Mouse (Mus musculus): ENCODE results near the gene Gse1. TPM values are rescaled to one million over a fixed set of nuclear protein-coding genes. Genes with fewer than 3 reads are reported as not detected.
A peak's percentile ranks its signal among the peaks of the same experiment; 100 is the strongest.

The Gse1 gene
- polyA plus RNA-seq, 1 experiment: 55.9 TPM

DNA sequence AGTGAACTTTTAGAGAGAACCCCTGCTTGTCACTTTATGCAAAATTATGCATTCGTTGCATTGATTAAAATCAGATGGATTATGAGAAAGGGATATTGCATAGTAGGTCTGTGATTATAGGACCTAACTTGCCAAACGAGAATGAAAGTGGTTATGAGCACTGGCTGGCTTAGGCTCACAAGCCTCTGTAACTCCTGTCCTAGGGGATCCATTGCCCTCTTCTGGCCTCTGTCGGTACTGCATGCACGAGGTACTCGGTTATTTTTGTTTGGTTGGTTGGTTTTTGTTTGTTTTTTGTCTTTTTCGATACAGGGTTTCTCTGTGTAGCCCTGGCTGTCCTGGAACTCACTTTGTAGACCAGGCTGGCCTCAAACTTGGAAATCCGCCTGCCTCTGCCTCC lies 379.6 kb downstream of the Gse1 start:
- H3K27me3 ChIP-seq (ENCODE audit: control insufficient read depth, insufficient read depth, low read length): no peaks in the 10 kb centered on the region
- WGBS: 11% methylated on average over 7 of the region's 7 CpGs
- TF ChIP-seq POLR2A (IDR thresholded peaks at IDR 0.05; ENCODE audit: low read depth, low read length) (no peak), CTCF (IDR thresholded peaks at IDR 0.05; ENCODE audit: extremely low read depth, insufficient read length, insufficient replicate concordance, low read depth, low read length) (peak; percentile 69; the same call in 1 of the 2 replicates)
- no peaks in the 10 kb centered on the region for H3K4me1 ChIP-seq (ENCODE audit: control insufficient read depth, insufficient read depth, insufficient read length, low read length)
- H3K36me3 ChIP-seq (ENCODE audit: control insufficient read depth, insufficient read depth, low read length): no peaks in the 10 kb centered on the region
- no peak overlapping the region for H3K27ac ChIP-seq (ENCODE audit: insufficient read depth, low read depth, low read length)
- no peak overlapping the region for H3K4me3 ChIP-seq (ENCODE audit: low read depth, low read length)

DNA sequence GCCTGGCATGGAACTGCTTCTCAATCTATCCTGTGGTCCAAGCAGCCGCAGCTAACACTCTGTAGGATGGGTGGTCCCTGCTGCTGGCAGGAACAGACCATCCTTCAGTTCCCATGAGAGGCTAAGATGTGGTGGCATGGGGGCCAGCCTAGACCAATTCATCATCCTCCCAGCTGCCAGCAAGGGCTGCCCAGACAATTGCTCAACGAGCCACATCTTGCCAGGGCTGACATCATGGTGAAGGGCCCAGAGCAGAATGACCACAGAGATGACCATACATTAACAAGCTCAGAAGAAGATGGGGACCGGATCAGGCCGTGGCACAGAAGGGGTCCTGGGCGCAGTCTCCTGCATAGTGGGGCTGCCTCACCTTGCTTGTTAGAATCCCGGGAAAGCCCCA lies 382.6 kb downstream of the Gse1 start:
- 86% methylated on average over 6 of the region's 6 CpGs for whole genome bisulfite sequencing
- Histone ChIP-seq H3K27ac (ENCODE audit: insufficient read depth, low read depth, low read length) (no peak overlapping the region), H3K4me1 (ENCODE audit: control insufficient read depth, insufficient read depth, insufficient read length, low read length) (no peaks in the 10 kb centered on the region), H3K36me3 (ENCODE audit: control insufficient read depth, insufficient read depth, low read length) (no peaks in the 10 kb centered on the region), H3K4me3 (ENCODE audit: low read depth, low read length) (no peak overlapping the region), H3K27me3 (ENCODE audit: control insufficient read depth, insufficient read depth, low read length) (no peaks in the 10 kb centered on the region)
- no peak for TF ChIP-seq POLR2A (IDR thresholded peaks at IDR 0.05; ENCODE audit: low read depth, low read length)
- no peak for TF ChIP-seq CTCF (IDR thresholded peaks at IDR 0.05; ENCODE audit: extremely low read depth, insufficient read length, insufficient replicate concordance, low read depth, low read length)

DNA sequence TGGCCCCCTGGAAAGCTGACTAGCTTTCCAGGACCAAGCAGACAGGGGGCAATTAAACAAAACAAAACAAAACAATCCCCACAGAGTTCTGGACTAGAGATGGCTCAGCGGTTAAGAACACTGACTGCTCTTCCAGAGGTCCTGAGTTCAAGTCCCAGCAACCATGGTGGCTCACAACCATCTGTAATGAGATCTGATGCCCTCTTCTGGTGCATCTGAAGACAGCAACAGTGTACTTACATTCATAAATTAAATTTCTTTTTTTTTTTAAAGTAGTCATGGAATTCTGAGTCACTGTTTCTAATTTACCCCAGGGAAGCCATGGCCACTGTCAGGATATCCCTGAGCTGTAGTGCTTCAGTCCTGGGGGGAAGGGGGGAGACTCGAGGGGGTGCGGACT lies 386.2 kb downstream of the Gse1 start:
- TF ChIP-seq POLR2A (IDR thresholded peaks at IDR 0.05; ENCODE audit: low read depth, low read length) (no peak), CTCF (IDR thresholded peaks at IDR 0.05; ENCODE audit: extremely low read depth, insufficient read length, insufficient replicate concordance, low read depth, low read length) (no peak)
- no peaks in the 10 kb centered on the region for H3K4me1 ChIP-seq (ENCODE audit: control insufficient read depth, insufficient read depth, insufficient read length, low read length)
- 88% methylated on average over 3 of the region's 3 CpGs for WGBS
- no peaks in the 10 kb centered on the region for H3K27me3 ChIP-seq (ENCODE audit: control insufficient read depth, insufficient read depth, low read length)
- no peak overlapping the region for H3K27ac ChIP-seq (ENCODE audit: insufficient read depth, low read depth, low read length)
- no peak overlapping the region for H3K4me3 ChIP-seq (ENCODE audit: low read depth, low read length)
- no peaks in the 10 kb centered on the region for H3K36me3 ChIP-seq (ENCODE audit: control insufficient read depth, insufficient read depth, low read length)

DNA sequence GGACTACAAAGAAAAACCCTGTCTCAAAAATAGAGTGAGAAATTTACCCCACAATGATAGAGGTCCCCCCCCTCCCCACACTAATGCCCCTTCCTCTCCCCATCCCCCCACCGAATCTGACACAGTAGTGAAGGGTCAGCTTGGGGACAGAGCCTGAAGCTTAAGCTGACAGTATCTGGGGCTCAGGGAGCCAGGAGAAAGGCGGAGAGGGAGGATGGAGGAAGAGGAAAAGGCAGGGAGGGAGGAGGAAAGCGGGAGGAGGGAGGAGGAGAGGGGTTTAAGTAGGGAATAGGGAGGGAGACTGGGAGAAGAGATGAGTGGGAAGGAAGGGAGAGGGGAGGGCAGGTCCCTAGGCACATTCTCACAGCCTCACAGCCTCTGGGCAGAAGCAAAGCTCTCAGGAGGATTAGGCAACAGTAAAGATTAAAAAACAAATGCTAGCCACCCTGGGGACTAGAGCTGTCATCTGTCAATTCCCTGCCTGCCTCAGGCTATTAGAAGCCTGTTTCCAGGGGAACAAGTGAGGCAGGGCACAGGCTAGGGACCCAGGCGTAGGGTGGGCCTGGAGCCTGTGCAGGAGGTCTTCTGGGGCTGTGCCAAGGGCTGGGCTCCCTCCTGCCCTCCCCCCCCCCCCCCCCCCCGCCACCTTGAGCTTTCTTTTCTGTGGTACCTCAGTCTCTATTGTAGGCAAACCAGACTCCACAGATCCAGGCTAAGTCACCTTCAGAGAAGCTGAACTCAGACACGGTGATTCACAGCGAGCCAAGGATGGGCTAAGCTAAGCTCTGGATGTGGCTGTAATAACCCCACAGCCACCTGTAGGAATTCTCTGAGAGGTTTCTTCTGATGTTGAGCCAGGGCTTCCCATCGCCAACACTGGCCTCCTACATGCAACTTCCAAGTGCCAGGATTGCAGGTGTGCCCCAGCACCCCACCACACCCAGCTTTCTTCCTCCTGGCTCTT lies 388.7 kb downstream of the Gse1 start:
- TF ChIP-seq CTCF (IDR thresholded peaks at IDR 0.05; ENCODE audit: extremely low read depth, insufficient read length, insufficient replicate concordance, low read depth, low read length) (no peak), POLR2A (IDR thresholded peaks at IDR 0.05; ENCODE audit: low read depth, low read length) (no peak)
- Histone ChIP-seq H3K4me3 (ENCODE audit: low read depth, low read length) (no peak overlapping the region), H3K36me3 (ENCODE audit: control insufficient read depth, insufficient read depth, low read length) (no peaks in the 10 kb centered on the region), H3K27ac (ENCODE audit: insufficient read depth, low read depth, low read length) (no peak overlapping the region), H3K4me1 (ENCODE audit: control insufficient read depth, insufficient read depth, insufficient read length, low read length) (peaks cover 6% of the 10 kb centered on the region; the same call in 1 of the 2 replicates), H3K27me3 (ENCODE audit: control insufficient read depth, insufficient read depth, low read length) (no peaks in the 10 kb centered on the region)
- 78% methylated on average over 7 of the region's 8 CpGs for WGBS

DNA sequence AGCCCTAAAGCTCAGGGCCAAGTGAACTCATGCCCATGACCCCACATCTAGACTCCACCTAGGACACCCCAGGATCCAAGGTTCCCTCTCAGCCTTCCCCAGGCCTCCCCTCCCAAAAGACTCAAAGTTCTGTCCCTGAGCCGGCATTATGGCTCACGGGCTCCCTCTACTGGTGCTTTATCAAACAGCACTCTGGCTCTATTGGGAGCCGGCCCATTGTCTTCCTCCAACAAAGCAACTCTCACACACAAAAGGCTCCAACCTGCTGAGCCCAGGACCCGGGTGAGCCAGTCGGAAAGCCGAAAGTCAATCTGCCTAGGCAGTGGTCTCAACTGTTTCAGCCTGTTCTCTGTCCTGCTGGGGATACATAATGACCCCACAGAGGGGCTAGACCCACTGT lies 389.9 kb downstream of the Gse1 start:
- Histone ChIP-seq H3K4me3 (ENCODE audit: low read depth, low read length) (no peak overlapping the region), H3K36me3 (ENCODE audit: control insufficient read depth, insufficient read depth, low read length) (no peaks in the 10 kb centered on the region), H3K27me3 (ENCODE audit: control insufficient read depth, insufficient read depth, low read length) (no peaks in the 10 kb centered on the region), H3K27ac (ENCODE audit: insufficient read depth, low read depth, low read length) (no peak overlapping the region), H3K4me1 (ENCODE audit: control insufficient read depth, insufficient read depth, insufficient read length, low read length) (peaks cover 6% of the 10 kb centered on the region; the same call in 1 of the 2 replicates)
- WGBS: under 1% methylated on average over 6 of the region's 6 CpGs
- peak; percentile 97 for TF ChIP-seq CTCF (IDR thresholded peaks at IDR 0.05; ENCODE audit: extremely low read depth, insufficient read length, insufficient replicate concordance, low read depth, low read length)
- TF ChIP-seq POLR2A (IDR thresholded peaks at IDR 0.05; ENCODE audit: low read depth, low read length): no peak

DNA sequence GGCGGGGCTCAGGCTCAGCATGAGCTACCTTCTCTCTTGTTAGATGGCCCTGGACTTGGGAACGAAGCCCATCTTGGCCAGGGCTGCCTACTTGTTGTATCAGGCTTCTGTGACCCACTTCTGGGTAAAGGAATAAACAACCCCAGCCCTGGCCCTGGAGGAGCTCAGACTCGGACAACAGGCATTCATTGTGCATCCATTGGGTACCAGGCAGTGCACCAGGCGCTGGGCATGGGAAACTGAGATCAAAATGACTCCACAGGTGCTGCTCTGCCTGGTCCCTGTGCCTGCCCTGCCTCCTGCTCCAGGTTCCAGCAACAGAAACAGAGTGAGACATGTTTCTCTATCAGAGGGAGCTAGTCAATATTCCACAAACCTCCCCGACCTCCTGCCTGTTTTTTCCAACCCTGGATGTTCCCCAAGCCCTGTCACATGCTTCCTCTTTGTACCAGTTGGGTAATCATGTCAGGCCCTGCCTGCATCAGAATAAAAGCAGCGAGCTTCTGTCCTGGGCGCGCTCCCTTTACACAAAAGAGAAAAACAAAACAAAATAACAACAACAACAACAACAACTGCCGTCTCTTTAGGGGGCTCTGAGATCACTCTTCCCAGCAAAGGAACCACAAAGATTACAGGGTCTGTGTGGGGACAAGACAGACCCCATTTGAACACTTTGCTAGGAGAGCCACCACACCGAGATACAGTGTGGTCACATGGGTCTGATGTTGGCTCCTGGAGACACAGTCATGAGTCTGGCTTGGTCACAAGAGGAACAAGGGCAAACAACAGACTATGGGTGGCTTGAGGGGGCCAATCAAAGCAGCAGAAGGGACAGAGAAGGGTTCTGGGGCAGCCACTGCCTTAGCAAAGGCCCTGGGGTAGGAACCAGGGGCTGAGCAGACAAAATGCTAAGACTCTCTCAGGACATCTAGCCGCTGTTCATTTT lies 391.3 kb downstream of the Gse1 start:
- WGBS: 60% methylated on average over 11 of the region's 11 CpGs
- TF ChIP-seq POLR2A (IDR thresholded peaks at IDR 0.05; ENCODE audit: low read depth, low read length) (no peak), CTCF (IDR thresholded peaks at IDR 0.05; ENCODE audit: extremely low read depth, insufficient read length, insufficient replicate concordance, low read depth, low read length) (no peak)

More for the DNA sequence above, 391.3 kb downstream of the Gse1 start:
- Histone ChIP-seq H3K27ac (ENCODE audit: insufficient read depth, low read depth, low read length) (no peak overlapping the region), H3K4me3 (ENCODE audit: low read depth, low read length) (no peak overlapping the region), H3K4me1 (ENCODE audit: control insufficient read depth, insufficient read depth, insufficient read length, low read length) (peaks cover 6% of the 10 kb centered on the region; the same call in 1 of the 2 replicates), H3K27me3 (ENCODE audit: control insufficient read depth, insufficient read depth, low read length) (no peaks in the 10 kb centered on the region), H3K36me3 (ENCODE audit: control insufficient read depth, insufficient read depth, low read length) (no peaks in the 10 kb centered on the region)
